Comparison of ENCODE assay signal across 13 mouse cellular contexts in the genomic region with DNA sequence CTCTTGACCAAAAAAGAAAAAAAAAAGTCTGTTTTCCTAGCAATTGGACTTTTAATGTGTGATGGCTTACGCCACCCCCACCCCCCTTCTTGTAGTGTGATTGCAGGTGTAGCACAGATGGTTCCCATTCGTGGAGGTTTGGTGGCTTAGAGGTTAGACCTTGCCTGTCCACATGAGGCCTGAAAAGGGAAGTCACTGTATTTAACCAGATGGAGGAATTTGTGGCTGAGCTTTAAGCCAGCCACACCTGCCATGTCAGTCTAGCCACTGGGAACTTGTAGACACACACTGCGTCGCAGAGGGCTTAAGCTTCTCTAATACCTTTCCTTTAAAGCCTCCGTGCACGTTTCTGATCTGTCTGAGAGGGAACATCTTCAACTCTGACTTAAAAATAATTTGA.
DNase-seq lines count a peak whose midpoint lies in the region; ATAC-seq and TF ChIP-seq lines count a peak whose summit lies in the region.
"Had no signal": no experiment of that assay in that cellular context is flagged by ENCODE, and none has a peak within 500 bp of the region (broad histone marks: within the 10 kb centered on the region; RNA-seq: fewer than 3 reads in every experiment).

No protein-coding gene starts in this region.

- DNase-seq in embryo, embryonic 10 days (ENCODE audit: low spot score) = peak; percentile 11
- DNase-seq in embryo, embryonic 9.5 days (ENCODE audit: extremely low spot score) = no peak
- peak; percentile 39 to 45 for DNase-seq in spleen, postnatal 36 days (ENCODE audit: low spot score in 2 of 2)
- DNase-seq in spleen, postnatal 4 days (ENCODE audit: low spot score in 2 of 2) = no peak
- DNase-seq in forebrain, postnatal 0 days = no peak
- DNase-seq in frontal cortex, adult 2 months (ENCODE audit: extremely low spot score in 1 of 2, low spot score in 1 of 2) = no peak
- DNase-seq: heart, postnatal 14 days; layer of hippocampus, postnatal 36 days had no signal

- H3K27ac ChIP-seq in limb, embryonic 13.5 days = no peak overlapping the region
- H3K27ac ChIP-seq in forebrain, postnatal 0 days (ENCODE audit: low read depth, low read length) = no peak overlapping the region
- H3K27ac ChIP-seq in midbrain, embryonic 13.5 days = no peak overlapping the region
- H3K27ac ChIP-seq: embryonic facial prominence, embryonic 13.5 days; liver, embryonic 14.5 days had no signal

- 0 out of 2 replicates have a peak, but pooled peaks cover 5% of the 10 kb centered on the region for H3K9me3 ChIP-seq in limb, embryonic 13.5 days
- H3K9me3 ChIP-seq in forebrain, postnatal 0 days (ENCODE audit: low read length) = no peaks in the 10 kb centered on the region
- H3K9me3 ChIP-seq in midbrain, embryonic 13.5 days = no peaks in the 10 kb centered on the region
- H3K9me3 ChIP-seq: embryonic facial prominence, embryonic 13.5 days had no signal

- H3K4me2 ChIP-seq in limb, embryonic 13.5 days (replicated peaks) = peak overlapping the region; percentile 10; the same call in 1 of the 2 replicates
- H3K4me2 ChIP-seq in forebrain, postnatal 0 days (ENCODE audit: low read depth) = no peak overlapping the region
- H3K4me2 ChIP-seq in midbrain, embryonic 13.5 days (replicated peaks) = no peak overlapping the region
- H3K4me2 ChIP-seq: embryonic facial prominence, embryonic 13.5 days had no signal

- no peaks in the 10 kb centered on the region for H3K27me3 ChIP-seq in limb, embryonic 13.5 days
- H3K27me3 ChIP-seq in forebrain, postnatal 0 days (ENCODE audit: insufficient read depth, low read length) = no peaks in the 10 kb centered on the region
- H3K27me3 ChIP-seq in midbrain, embryonic 13.5 days = no peaks in the 10 kb centered on the region
- H3K27me3 ChIP-seq: embryonic facial prominence, embryonic 13.5 days had no signal

- ATAC-seq in limb, embryonic 13.5 days (ENCODE audit: low FRiP score, low read depth) = peak; percentile 83
- no peak for ATAC-seq in forebrain, postnatal 0 days
- no peak for ATAC-seq in midbrain, embryonic 13.5 days
- ATAC-seq: intestine, postnatal 0 days had no signal

- no peak overlapping the region for H3K4me3 ChIP-seq in limb, embryonic 13.5 days
- H3K4me3 ChIP-seq in forebrain, postnatal 0 days (ENCODE audit: low read depth, low read length) = no peak overlapping the region
- no peak overlapping the region for H3K4me3 ChIP-seq in midbrain, embryonic 13.5 days (replicated peaks)
- H3K4me3 ChIP-seq: embryonic facial prominence, embryonic 13.5 days had no signal

- TF ChIP-seq CTCF in forebrain, postnatal 0 days (IDR thresholded peaks at IDR 0.05; ENCODE audit: low read depth) = no peak

- H3K4me1 ChIP-seq in limb, embryonic 13.5 days = peaks cover 36% of the 10 kb centered on the region
- H3K4me1 ChIP-seq in forebrain, postnatal 0 days (ENCODE audit: insufficient read depth) = no peaks in the 10 kb centered on the region
- H3K4me1 ChIP-seq in midbrain, embryonic 13.5 days (replicated peaks) = no peaks in the 10 kb centered on the region

- H3K36me3 ChIP-seq in limb, embryonic 13.5 days = no peaks in the 10 kb centered on the region
- H3K36me3 ChIP-seq in forebrain, postnatal 0 days (ENCODE audit: insufficient read depth) = no peaks in the 10 kb centered on the region
- H3K36me3 ChIP-seq in midbrain, embryonic 13.5 days = no peaks in the 10 kb centered on the region
- H3K36me3 ChIP-seq: embryonic facial prominence, embryonic 13.5 days had no signal

- WGBS in limb, embryonic 13.5 days = 32% methylated on average over 6 of the region's 6 CpGs
- WGBS in forebrain, postnatal 0 days = 65% methylated on average over 6 of the region's 6 CpGs
- WGBS in midbrain, embryonic 13.5 days = 85% methylated on average over 6 of the region's 6 CpGs

- H3K9ac ChIP-seq in limb, embryonic 13.5 days = no peak overlapping the region
- no peak overlapping the region for H3K9ac ChIP-seq in forebrain, postnatal 0 days
- H3K9ac ChIP-seq in midbrain, embryonic 13.5 days (replicated peaks) = no peak overlapping the region
- H3K9ac ChIP-seq: embryonic facial prominence, embryonic 13.5 days; liver, embryonic 14.5 days had no signal

Comparison
In these comparisons a context has a peak if more than half of its experiments do, and no peak if none do; other contexts are left out.
1. DNase-seq: peak in embryo, embryonic 10 days (single experiment) and spleen, postnatal 36 days (2 of 2); none in embryo, embryonic 9.5 days (single experiment), spleen, postnatal 4 days (0 of 2), forebrain, postnatal 0 days (single experiment) and frontal cortex, adult 2 months (0 of 2).